Mouse (Mus musculus): ENCODE measurements around the gene Jak2.

The Jak2 gene

DNA sequence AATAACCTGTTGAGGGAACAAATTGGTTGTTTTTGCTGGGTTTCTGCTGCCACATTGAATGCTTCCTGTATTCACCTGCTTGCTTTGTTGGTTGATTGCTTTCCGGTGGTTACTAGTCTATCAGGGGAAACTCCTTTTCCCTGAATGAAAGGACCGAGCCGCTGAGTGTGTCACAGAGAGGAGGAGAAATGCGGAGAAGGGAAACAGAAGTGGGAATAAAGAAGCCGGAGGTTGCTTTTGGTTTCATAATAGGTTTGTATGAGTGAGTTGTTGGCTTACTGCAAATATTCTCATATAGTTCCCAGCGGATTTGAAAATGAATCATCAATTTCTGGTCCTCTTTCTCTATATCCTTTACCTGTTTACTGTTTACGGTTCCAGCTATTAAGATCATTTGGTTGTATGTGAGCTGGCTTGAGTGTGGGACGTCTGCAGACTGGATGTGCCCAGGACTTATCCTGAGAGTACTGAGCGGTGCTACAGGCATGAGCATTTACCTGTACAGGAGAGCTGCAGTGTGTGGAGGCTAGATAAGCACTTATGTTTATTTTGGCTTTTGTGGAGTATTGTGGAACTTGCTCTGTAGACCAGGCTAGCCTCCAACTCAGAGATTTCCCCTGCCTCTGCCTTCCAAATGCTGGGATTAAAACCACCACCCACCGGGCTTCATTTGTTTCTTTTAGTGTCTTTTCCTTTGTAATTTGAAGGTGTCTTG, 1.4 kb downstream of the Jak2 start:
- no peak for DNase-seq (ENCODE audit: low read depth)

GRCm38 (mm10) chr19:29253728-29254127, 2.1 kb downstream of the Jak2 start:
- peak; percentile 69 for DNase-seq (ENCODE audit: low read depth)

GRCm38 (mm10) chr19:29254671-29255070, 3.0 kb downstream of the Jak2 start:
- DNase-seq (ENCODE audit: low read depth) = no peak

GRCm38 (mm10) chr19:29255327-29256027, 3.8 kb downstream of the Jak2 start:
- DNase-seq (ENCODE audit: low read depth) = no peak

- DNase-seq (ENCODE audit: low read depth) = no peak
Observed at GRCm38 (mm10) chr19:29261638-29262037, 10.0 kb downstream of the Jak2 start.

GRCm38 (mm10) chr19:29263492-29263891, 11.9 kb downstream of the Jak2 start:
- no peak for DNase-seq (ENCODE audit: low read depth)

- no peak for DNase-seq (ENCODE audit: low read depth)
Observed at GRCm38 (mm10) chr19:29265538-29265937, 13.9 kb downstream of the Jak2 start.

- DNase-seq (ENCODE audit: low read depth) = no peak
Observed at GRCm38 (mm10) chr19:29267075-29267868, 15.6 kb downstream of the Jak2 start.

GRCm38 (mm10) chr19:29268788-29269321, 17.2 kb downstream of the Jak2 start:
- DNase-seq (ENCODE audit: low read depth) = no peak

- no peak for DNase-seq (ENCODE audit: low read depth)
Observed at GRCm38 (mm10) chr19:29270226-29270625, 18.6 kb downstream of the Jak2 start.

- no peak for DNase-seq (ENCODE audit: low read depth)
Observed at GRCm38 (mm10) chr19:29271147-29271578, 19.5 kb downstream of the Jak2 start.

- no peak for DNase-seq (ENCODE audit: low read depth)
Observed at GRCm38 (mm10) chr19:29272011-29272809, 20.6 kb downstream of the Jak2 start.

DNA sequence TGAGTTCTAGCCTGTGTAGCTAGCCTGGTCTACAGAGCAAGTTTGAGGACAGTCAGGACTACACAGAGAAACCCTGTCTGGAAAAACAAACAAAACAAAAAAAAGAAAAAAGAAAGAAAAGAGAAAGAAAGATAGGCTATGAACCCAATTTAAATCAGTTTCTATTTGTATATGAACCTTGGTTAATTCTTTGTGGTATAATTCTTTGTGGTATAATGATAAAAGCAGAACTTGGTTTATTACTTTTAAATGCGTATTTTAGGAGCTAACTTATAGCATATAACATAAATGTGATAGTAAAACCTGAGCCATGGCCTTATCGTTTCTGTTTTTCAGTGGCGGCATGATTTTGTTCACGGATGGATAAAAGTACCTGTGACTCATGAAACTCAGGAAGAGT, 24.8 kb downstream of the Jak2 start:
- DNase-seq (ENCODE audit: low read depth) = no peak

- no peak for DNase-seq (ENCODE audit: low read depth)
Observed at GRCm38 (mm10) chr19:29278944-29279587, 27.4 kb downstream of the Jak2 start.

DNA sequence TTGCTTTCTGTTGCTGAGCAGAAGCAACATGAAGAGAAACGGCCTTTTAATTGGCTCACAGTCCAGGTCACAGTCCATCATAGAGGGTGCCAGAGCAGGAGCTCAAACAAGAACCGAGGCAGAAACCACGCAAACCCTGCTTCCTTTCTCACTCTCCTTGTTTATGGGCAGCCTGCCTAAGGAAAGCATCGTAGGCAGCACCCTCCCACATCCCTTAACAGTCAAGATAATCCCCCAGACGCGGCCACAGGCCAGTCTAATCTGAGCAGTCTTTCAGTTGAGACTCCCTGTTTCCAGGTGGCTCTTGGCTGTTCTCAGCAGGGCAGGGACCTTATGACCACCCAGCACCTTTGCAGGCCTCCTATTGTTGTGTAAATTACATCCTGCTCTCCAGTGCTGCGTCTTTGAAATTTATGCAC, 33.8 kb downstream of the Jak2 start:
- no peak for DNase-seq (ENCODE audit: low read depth)

DNA sequence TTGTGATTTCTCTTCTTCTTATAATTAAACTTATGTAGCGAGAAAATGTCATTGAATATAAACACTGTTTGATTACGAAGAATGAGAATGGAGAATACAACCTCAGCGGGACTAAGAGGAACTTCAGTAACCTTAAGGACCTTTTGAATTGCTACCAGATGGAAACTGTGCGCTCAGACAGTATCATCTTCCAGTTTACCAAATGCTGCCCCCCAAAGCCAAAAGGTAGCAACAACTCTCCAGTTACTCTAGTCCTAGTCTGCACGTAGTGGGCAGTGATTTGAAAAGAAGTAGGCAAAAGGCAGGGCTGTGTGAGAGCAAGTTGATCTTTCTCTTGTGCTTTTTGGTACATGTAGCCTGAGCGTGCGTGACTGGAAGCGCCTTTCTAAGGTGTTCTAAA, 36.2 kb downstream of the Jak2 start:
- DNase-seq (ENCODE audit: low read depth) = no peak

GRCm38 (mm10) chr19:29291532-29291931, 39.9 kb downstream of the Jak2 start:
- DNase-seq (ENCODE audit: low read depth) = no peak

- no peak for DNase-seq (ENCODE audit: low read depth)
Observed at GRCm38 (mm10) chr19:29292546-29292945, 40.9 kb downstream of the Jak2 start.

DNA sequence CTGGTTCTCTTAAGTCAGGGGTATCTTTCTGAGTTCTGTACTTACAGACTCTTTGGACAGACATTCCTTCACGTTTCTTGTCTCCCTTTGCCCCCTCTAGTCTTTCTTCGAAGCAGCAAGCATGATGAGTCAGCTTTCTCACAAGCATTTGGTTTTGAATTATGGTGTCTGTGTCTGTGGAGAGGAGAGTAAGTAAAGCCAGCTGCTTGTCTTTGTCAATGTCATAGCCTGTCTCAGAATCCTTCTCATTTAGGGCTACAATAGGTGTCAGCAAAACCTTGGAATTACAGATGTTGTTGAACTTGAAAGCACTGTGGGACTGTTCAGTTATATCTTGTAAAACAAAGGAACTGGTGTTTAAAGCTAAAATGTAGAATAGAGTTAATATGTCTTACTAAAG, 43.1 kb downstream of the Jak2 start:
- no peak for DNase-seq (ENCODE audit: low read depth)

- DNase-seq (ENCODE audit: low read depth) = no peak
Observed at GRCm38 (mm10) chr19:29296166-29296565, 44.5 kb downstream of the Jak2 start.

- DNase-seq (ENCODE audit: low read depth) = no peak
Observed at GRCm38 (mm10) chr19:29297366-29297765, 45.7 kb downstream of the Jak2 start.

Data from fibroblast of lung, adult 2 months (primary cell).